Mouse (Mus musculus) lung, postnatal 4 days (tissue): ENCODE data around the gene Ugt1a2.

Experiments
- DNase-seq, 2 experiments: peaks; one replicate each; pipeline ENCODE4 v3.0.0; 2021

The Ugt1a2 gene

GRCm38 (mm10) chr1:88234646-88235045, 34.2 kb downstream of the Ugt1a2 start:
- peak in 1 of 2 experiments; percentile 38 for DNase-seq

- DNase-seq = peak in 1 of 2 experiments; percentile 50
Observed at GRCm38 (mm10) chr1:88235046-88235893, 34.9 kb downstream of the Ugt1a2 start.

GRCm38 (mm10) chr1:88235894-88236415, 35.6 kb downstream of the Ugt1a2 start:
- DNase-seq = peak in 1 of 2 experiments; percentile 16

- peak in 1 of 2 experiments; percentile 62 for DNase-seq
Observed at GRCm38 (mm10) chr1:88237311-88237710, 36.9 kb downstream of the Ugt1a2 start.

- DNase-seq = peak in 1 of 2 experiments; percentile 51
Observed at GRCm38 (mm10) chr1:88238771-88239170, 38.4 kb downstream of the Ugt1a2 start.

- DNase-seq = peak in 1 of 2 experiments; percentile 25
Observed at GRCm38 (mm10) chr1:88240072-88240471, 39.7 kb downstream of the Ugt1a2 start.

- peak in 1 of 2 experiments; percentile 43 for DNase-seq
Observed at GRCm38 (mm10) chr1:88240579-88240978, 40.2 kb downstream of the Ugt1a2 start.

GRCm38 (mm10) chr1:88243861-88244260, 43.5 kb downstream of the Ugt1a2 start:
- DNase-seq = peak in 1 of 2 experiments; percentile 38

GRCm38 (mm10) chr1:88245881-88246280, 45.5 kb downstream of the Ugt1a2 start:
- peak in 1 of 2 experiments; percentile 40 for DNase-seq

- peak in 1 of 2 experiments; percentile 23 for DNase-seq
Observed at GRCm38 (mm10) chr1:88246386-88246785, 46.0 kb downstream of the Ugt1a2 start.

- DNase-seq = peak in 1 of 2 experiments; percentile 43
Observed at GRCm38 (mm10) chr1:88247660-88248059, 47.3 kb downstream of the Ugt1a2 start.

- peak in 1 of 2 experiments; percentile 31 for DNase-seq
Observed at GRCm38 (mm10) chr1:88248658-88249057, 48.3 kb downstream of the Ugt1a2 start.

- DNase-seq = peak in 1 of 2 experiments; percentile 41
Observed at GRCm38 (mm10) chr1:88249596-88249995, 49.2 kb downstream of the Ugt1a2 start.

- no peak for DNase-seq
Observed at GRCm38 (mm10) chr1:88250023-88250422, 49.6 kb downstream of the Ugt1a2 start.

GRCm38 (mm10) chr1:88253106-88253505, 52.7 kb downstream of the Ugt1a2 start:
- no peak for DNase-seq

- DNase-seq = no peak
Observed at GRCm38 (mm10) chr1:88253540-88253939, 53.1 kb downstream of the Ugt1a2 start.

- DNase-seq = peak in 1 of 2 experiments; percentile 62
Observed at GRCm38 (mm10) chr1:88254793-88255465, 54.5 kb downstream of the Ugt1a2 start.

- no peak for DNase-seq
Observed at GRCm38 (mm10) chr1:88255466-88255857, 55.1 kb downstream of the Ugt1a2 start.

GRCm38 (mm10) chr1:88255989-88256754, 55.8 kb downstream of the Ugt1a2 start:
- no peak for DNase-seq

GRCm38 (mm10) chr1:88256886-88257663, 56.7 kb downstream of the Ugt1a2 start:
- no peak for DNase-seq

GRCm38 (mm10) chr1:88257681-88258080, 57.3 kb downstream of the Ugt1a2 start:
- DNase-seq = no peak

- DNase-seq = peak in 1 of 2 experiments; percentile 36
Observed at GRCm38 (mm10) chr1:88258361-88258760, 58.0 kb downstream of the Ugt1a2 start.
